In genomic region chr19:37692879-37693278, GRCm38 (mm10) we compare ENCODE assay signal across 9 mouse cellular contexts. TPM values are rescaled to one million over a fixed set of nuclear protein-coding genes. Genes with fewer than 3 reads are reported as not detected.
DNase-seq lines count a peak whose midpoint lies in the region; ATAC-seq and TF ChIP-seq lines count a peak whose summit lies in the region.
"Had no signal": no experiment of that assay in that cellular context is flagged by ENCODE, and none has a peak within 500 bp of the region (broad histone marks: within the 10 kb centered on the region; RNA-seq: fewer than 3 reads in every experiment).

No protein-coding gene starts in this region.

- WGBS in lung, postnatal 0 days: 1% methylated on average over 39 of the region's 40 CpGs
- WGBS in lung, adult 2 months: 2% methylated on average over 40 of the region's 40 CpGs
- WGBS in midbrain, embryonic 10.5 days: under 1% methylated on average over 40 of the region's 40 CpGs

- H3K4me3 ChIP-seq in lung, postnatal 0 days (ENCODE audit: low read depth, low read length): peak overlapping the region; percentile 27
- no peak overlapping the region for H3K4me3 ChIP-seq in lung, adult 2 months (replicated peaks; ENCODE audit: extremely low read depth, low read depth, low read length)
- peak overlapping the region; percentile 50 for H3K4me3 ChIP-seq in midbrain, embryonic 10.5 days

- H3K9me3 ChIP-seq in lung, postnatal 0 days (ENCODE audit: low read length): no peaks in the 10 kb centered on the region
- no peaks in the 10 kb centered on the region for H3K9me3 ChIP-seq in midbrain, embryonic 10.5 days (replicated peaks)

- no peak for ATAC-seq in lung, postnatal 0 days
- ATAC-seq in hematopoietic stem cell, adult 5-6 weeks (replicated peaks in 1 of 2; ENCODE audit: insufficient read depth in 1 of 2, low FRiP score in 2 of 2, low TSS enrichment in 1 of 2, low read depth in 1 of 2, poor library complexity in 2 of 2, severe bottlenecking in 2 of 2): peak; percentile 48 to 60; a peak in 3 of 4 replicates

- TF ChIP-seq EP300 in lung, postnatal 0 days (IDR thresholded peaks at IDR 0.05): no peak

- no peaks in the 10 kb centered on the region for H3K36me3 ChIP-seq in lung, postnatal 0 days (ENCODE audit: insufficient read depth, low read length)
- H3K36me3 ChIP-seq in midbrain, embryonic 10.5 days: no peaks in the 10 kb centered on the region

- TF ChIP-seq CTCF in lung, postnatal 0 days (IDR thresholded peaks at IDR 0.05): no peak
- TF ChIP-seq CTCF in lung, adult 2 months (IDR thresholded peaks at IDR 0.05; ENCODE audit: insufficient read depth, low read length): no peak

- no peak for TF ChIP-seq POLR2A in lung, adult 2 months (IDR thresholded peaks at IDR 0.05; ENCODE audit: borderline replicate concordance, extremely low read depth, low read depth, low read length)

- H3K4me2 ChIP-seq in lung, postnatal 0 days (replicated peaks; ENCODE audit: low read depth, low read length): peak overlapping the region; percentile 42

- H3K27me3 ChIP-seq in lung, postnatal 0 days (replicated peaks; ENCODE audit: insufficient read depth, low read length): peaks cover 90% of the 10 kb centered on the region
- H3K27me3 ChIP-seq in midbrain, embryonic 10.5 days (ENCODE audit: low read depth, poor library complexity, severe bottlenecking): peaks cover 100% of the 10 kb centered on the region

- H3K4me1 ChIP-seq in lung, postnatal 0 days (ENCODE audit: insufficient read depth, low read depth, low read length): 0 out of 2 replicates have a peak, but pooled peaks cover 5% of the 10 kb centered on the region
- H3K4me1 ChIP-seq in lung, adult 2 months (ENCODE audit: control insufficient read depth, insufficient read depth, low read length): no peaks in the 10 kb centered on the region
- H3K4me1 ChIP-seq in midbrain, embryonic 10.5 days: peaks cover 44% of the 10 kb centered on the region

- no peak overlapping the region for H3K27ac ChIP-seq in lung, postnatal 0 days (ENCODE audit: low read length)
- H3K27ac ChIP-seq in midbrain, embryonic 10.5 days (replicated peaks): no peak overlapping the region

- peak; percentile 53 for DNase-seq in adrenal gland, postnatal 10 days
- no peak for DNase-seq in adrenal gland, adult 18-20 months (ENCODE audit: low spot score in 2 of 2)
- peak; percentile 27 for DNase-seq in lung, postnatal 0 days (ENCODE audit: low spot score)
- no peak for DNase-seq in lung, adult 2 months
- peak; percentile 72 for DNase-seq in midbrain, embryonic 10.5 days (ENCODE audit: low spot score)
- no peak for DNase-seq in adipocyte (ENCODE audit: low spot score)
- DNase-seq in cerebellum, adult 11-12 months: no peak

- no peak overlapping the region for H3K9ac ChIP-seq in lung, postnatal 0 days (replicated peaks; ENCODE audit: low read depth)

RNA-seq across cellular contexts. Expression of gene Cyp26a1, which starts 4.7 kb away (rescaled TPM):
- under 1 TPM in 1 of 2 experiments, not detected in 1; 0.36 TPM for total RNA-seq in adrenal gland, postnatal 10 days (2021)
- not detected for total RNA-seq in adrenal gland, adult 18-20 months (2021)
- polyA plus RNA-seq in lung, postnatal 0 days (2015; fragmentation: Nextera tagmentation; extraction: Ambion mirVana): 0.14 TPM in 1 of 2 replicates, not detected in the other
- polyA plus RNA-seq in lung, adult 2 months (2012; rRNA removed): 0.06 and 0.23 TPM in 2 replicates
- not detected in 2 replicates for total RNA-seq in hematopoietic stem cell, adult 5-6 weeks (2017)
- polyA plus RNA-seq in midbrain, embryonic 10.5 days (2016; fragmentation: Nextera tagmentation; extraction: Ambion mirVana): 1.8 and 3.2 TPM in 2 replicates

RNA-seq across cellular contexts. Expression of gene Cyp26c1, which starts 7.5 kb away (rescaled TPM):
- under 1 TPM; 0.15 TPM for total RNA-seq in adrenal gland, postnatal 10 days (2021)
- total RNA-seq in adrenal gland, adult 18-20 months (2021): not detected
- polyA plus RNA-seq in lung, postnatal 0 days (2015; fragmentation: Nextera tagmentation; extraction: Ambion mirVana): not detected in 2 replicates
- polyA plus RNA-seq in lung, adult 2 months (2012; rRNA removed): 0.14 and 0.18 TPM in 2 replicates
- total RNA-seq in hematopoietic stem cell, adult 5-6 weeks (2017): not detected in 2 replicates
- polyA plus RNA-seq in midbrain, embryonic 10.5 days (2016; fragmentation: Nextera tagmentation; extraction: Ambion mirVana): 0.89 TPM in 1 of 2 replicates, not detected in the other
- polyA plus RNA-seq: frontal cortex, adult 2 months had no signal

Comparison
In these comparisons a context has a peak if more than half of its experiments do, and no peak if none do; other contexts are left out.
1. DNase-seq: peak in adrenal gland, postnatal 10 days (single experiment), lung, postnatal 0 days (single experiment) and midbrain, embryonic 10.5 days (single experiment); none in adrenal gland, adult 18-20 months (0 of 2), lung, adult 2 months (single experiment), adipocyte (single experiment) and cerebellum, adult 11-12 months (single experiment).